Mouse (Mus musculus): ENCODE data around the gene Alg9.

DNA sequence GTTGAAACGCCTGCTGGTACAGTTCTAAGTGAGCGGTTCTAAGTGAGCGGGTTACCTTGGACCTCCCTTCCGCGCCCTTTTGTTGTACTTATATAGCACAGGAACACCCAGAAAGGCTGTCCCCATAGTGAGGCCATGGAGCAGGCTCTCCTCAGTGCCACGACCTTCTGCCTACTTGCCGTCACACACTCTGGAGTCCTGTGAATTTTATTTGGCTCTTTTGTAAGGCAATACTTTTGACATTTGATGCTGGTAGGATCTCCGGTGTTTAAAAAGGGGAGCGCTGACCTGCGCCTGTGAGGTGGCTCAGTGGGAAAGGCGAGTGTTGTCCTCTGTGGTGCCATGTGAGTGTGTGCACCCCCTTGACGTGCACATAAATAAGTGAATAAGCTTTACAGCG lies 34.3 kb downstream of the Alg9 start:
- TF ChIP-seq CTCF (IDR thresholded peaks at IDR 0.05; ENCODE audit: borderline replicate concordance, insufficient read depth, low read length) (no peak), POLR2A (IDR thresholded peaks at IDR 0.05; ENCODE audit: low read depth, low read length) (no peak)

All from embryonic fibroblast, embryonic 13.5 days (primary cell).